Mouse (Mus musculus): Measurements from ENCODE around the gene Aqp7.
"Not testable (repeated sequence)": the region's sequence is repeated elsewhere in the genome, so short reads cannot be mapped to it uniquely, and the experiment has no call there.

Gene Aqp7

DNA sequence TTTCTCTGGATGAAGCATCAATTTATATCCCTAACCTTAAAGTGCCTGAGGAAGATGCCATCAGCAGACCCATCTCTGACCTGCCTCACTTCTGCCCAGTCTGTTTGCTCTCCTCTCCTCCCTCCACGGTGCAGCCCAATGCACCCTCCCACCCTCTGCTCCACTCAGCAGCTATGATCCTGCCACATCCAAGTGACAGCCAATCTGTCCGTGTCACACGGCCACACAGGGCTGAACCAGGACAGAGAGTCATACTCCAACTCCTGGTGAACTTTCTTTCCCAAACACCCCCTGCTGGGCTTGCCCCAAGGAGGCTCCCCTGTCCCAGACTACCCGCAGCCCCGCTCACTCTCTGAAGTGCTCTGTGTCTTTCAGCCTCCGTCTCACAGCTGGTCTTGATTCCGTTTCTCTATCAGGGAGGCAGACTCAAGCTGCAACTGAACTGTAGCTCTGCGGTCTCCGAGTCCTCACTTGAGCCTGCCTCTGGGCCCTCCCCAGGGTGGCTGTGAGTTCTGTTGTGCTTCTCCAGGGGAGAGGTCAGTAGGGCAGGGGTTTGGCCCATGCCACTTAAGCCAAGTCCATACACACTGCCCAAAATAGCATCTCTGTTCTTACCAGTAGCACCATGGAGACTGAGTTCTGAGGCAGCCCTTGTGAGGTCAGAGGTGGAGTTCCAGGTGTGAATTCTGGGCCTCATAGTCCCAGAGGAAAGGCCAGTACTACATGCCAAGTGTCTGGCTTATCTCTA is at the start of gene Aqp7:
TSS of gene Aqp7 (minus strand) at position 616 of the 748 bp plus-strand sequence.
- DNase-seq (ENCODE audit: low read depth), result no peak

DNA sequence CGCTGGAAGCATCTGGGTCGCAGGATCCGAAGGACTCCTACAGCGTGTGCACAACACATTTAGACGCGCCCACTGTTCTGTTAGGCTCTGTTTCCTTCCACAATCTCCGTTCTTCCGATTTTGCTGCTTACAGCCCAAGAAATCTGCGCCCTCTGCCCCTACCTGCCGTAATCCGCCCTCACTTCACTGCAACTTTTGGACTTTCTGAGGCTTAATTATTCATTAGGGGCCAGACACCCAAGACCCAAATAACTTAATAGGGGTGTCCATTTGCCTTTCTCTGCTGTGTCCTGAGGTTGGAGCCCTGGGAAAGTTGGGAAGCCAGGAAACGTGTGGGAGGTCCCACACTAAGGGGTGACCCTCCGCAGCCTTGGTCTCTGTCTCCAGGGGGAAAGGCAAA is 49.4 kb upstream of the Aqp7 start:
- DNase-seq (ENCODE audit: low read depth), result no peak

DNA sequence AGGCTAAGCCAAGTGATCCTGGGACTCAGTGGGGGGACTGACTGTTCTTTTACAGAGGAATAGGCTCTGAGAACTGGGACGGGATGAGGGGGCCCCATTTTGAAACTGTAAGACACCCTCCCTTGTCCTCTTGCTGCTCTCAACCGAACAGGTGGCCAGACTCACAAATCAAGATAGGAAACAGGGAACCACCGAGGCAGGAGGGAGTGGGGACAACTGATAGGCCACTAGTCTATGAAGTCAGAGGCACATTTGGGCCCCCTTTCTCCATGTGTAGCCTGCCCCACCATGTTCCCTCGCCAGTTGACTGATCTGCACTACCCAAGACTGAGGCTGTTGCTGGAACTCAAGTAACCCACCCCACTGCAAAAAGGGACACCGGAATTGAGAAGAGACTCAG is 48.9 kb upstream of the Aqp7 start:
- DNase-seq (ENCODE audit: low read depth), result peak; percentile 67

DNA sequence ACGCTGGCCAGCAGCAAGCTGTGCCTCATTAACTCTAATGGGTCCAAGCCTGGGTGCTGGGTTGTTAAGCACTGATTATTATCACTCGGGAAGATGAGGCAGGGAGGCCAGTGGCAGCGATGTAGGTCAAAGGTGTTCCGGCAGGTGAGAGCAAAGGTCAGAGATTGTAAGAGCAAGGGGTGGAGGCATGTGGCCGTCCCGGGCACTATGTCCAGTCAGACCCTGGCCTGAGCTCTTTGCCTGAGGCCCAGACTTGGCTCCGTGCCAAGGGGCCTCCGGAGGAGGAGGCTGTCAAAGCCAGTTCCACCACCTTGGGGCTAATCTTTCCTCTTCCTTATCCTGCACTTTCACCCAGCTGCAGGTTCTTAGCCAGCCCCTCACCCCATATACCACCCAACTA is 48.2 kb upstream of the Aqp7 start:
- no peak for DNase-seq (ENCODE audit: low read depth)

DNA sequence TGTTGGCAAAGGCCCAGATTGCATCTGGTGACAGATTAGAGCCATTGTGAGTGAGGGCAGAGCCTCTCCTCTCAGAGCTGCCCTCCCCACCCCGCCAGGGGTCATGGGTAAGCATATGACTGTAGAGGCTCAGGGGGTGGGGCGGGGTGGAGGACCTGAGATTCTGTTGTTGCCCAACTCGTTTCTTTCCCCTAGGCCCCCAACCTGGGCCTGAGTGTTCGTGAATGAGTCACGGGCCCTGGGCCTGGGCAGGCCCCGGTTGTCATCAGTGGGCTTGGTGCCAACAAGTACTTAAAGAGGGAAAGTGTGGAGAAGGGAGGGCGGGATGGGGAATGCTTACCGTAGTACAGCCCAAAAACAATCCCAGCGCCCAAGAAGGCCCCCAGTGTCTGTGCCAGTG is 46.4 kb upstream of the Aqp7 start:
- no peak for DNase-seq (ENCODE audit: low read depth)

DNA sequence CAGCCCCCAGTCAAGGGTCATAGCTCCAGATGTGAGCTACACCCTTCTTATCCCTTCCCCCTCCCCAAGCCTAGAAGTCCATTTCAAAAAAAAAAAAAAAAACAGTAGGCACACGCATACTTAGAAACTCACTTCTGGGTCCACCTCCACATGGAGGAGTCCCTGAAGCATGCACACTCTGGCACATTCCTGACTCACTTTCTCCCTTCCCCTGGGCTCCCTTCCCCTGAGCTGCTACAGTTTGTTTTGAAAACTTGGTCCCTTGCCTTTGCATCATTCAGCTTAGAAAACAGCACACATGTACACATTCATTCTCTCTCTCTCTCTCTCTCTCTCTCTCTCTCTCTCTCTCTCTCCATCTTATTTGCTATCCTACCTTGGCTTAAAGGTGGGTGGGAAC is 45.0 kb upstream of the Aqp7 start:
- no peak for DNase-seq (ENCODE audit: low read depth)

DNA sequence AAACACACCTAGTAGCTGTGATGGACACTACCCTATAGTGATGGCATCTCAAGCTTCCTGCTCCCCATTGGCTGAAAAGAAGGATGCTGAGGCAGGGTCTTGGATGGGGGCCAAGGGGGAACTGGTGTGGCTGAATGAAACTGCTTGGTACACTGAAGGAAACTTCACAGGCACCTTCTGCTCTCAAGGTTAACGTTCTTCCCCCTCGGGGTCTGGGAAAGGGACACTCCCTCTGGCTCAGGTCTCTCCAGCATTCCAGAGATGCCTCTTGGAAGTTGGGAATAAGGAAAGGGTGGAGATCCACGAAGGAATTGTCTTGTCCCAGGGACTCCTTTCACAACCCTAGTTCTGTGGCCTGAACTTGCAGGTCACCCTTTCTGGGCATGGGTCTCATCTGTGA is 43.5 kb upstream of the Aqp7 start:
- no peak for DNase-seq (ENCODE audit: low read depth)

DNA sequence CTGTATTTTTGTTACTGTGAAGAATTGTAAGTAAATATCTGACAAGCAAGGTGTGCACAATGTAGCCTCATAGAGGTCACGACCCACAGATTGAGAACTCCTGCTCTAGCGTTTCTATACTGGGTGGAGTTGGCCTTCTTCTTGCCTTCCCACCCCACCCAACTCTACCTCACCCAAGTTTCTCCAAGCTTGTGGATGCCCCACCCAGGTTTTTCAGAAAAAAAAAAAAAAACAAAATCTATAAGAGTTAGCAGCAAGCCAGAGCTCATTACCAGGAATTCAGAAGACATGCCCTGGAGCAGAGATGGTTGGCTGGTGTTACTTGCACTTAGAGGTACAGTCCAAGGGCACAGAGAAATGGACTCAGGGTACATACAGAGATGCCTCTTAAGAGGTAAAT is 41.8 kb upstream of the Aqp7 start:
- DNase-seq (ENCODE audit: low read depth), result peak; percentile 58

DNA sequence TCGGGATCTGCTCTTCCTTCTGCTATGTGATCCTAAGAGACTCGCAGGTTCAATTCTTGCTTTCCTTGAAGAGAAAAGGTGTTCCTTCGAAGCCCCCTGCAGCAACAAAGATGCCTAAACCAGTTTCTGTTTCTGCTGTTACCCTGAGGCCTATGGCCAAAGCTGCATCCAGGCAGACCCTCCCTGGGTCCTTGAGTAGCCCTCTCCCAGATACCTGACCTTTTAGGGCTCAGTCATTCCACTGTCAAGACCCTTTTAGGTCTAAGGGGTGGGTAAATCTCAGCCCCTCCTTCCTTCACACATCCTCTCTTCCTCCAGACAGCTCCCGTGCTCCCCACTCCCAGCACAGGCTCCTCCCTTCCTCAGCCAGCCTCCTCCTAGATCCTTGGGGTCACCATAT is 41.2 kb upstream of the Aqp7 start:
- no peak for DNase-seq (ENCODE audit: low read depth)

DNA sequence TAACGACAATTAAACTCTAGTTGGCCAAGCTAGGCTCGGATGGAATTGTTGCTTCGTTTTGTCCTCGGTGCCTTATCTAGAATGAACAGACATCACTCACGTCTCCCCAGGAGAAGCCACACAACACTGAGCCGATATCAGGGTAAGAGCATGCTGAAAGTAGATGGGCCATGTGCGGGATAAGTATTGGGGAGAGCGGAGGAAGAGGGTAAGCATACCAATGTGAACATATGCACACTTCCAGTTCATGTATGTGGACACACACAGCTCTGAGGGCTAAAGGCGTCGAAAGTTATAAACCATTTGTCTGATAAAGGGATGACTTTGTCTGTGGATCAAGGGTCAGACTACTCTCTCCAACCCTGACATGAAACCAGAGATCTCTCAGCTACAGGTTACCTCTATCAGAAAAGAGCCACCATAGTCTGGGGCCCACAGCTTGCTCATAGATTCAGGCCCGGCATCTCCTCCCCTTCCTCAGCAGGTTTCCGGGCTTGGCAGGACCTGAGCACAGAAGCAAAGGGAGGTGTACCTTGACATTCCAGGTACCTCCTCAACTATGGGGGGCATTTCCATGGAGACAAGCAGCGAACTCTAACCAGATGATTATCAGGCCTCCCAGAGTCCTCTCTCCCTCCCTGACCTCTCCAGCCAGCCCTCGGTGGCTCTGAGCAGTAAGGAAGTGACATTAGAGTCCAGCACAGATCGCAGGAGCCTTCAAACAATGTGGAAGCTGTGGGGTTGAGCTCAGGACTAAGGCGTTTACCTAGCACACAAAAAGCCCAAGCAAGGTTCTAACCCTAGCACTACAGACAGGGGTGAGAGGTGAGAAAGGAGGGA is 39.7 kb upstream of the Aqp7 start:
- peak; percentile 85 for DNase-seq (ENCODE audit: low read depth)

DNA sequence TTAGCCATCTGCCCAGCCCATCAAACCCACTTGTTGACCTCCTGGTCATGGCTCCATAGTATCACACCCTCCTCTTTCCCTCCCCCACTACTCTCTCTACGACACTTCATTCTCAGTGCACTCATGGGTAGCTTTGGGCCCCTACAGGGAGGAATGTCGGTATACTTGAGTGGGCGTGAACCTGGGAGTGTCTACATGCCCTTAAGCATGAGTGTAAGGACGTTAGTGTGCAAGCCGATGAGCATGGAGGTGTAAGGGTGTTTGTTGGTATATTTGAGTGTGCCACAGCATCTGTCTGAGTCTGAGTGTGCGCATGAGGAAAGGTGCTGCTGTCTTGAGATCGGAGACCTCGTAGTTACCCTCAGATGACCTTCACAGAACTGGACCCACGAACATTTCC is 39.0 kb upstream of the Aqp7 start:
- DNase-seq (ENCODE audit: low read depth), result no peak

DNA sequence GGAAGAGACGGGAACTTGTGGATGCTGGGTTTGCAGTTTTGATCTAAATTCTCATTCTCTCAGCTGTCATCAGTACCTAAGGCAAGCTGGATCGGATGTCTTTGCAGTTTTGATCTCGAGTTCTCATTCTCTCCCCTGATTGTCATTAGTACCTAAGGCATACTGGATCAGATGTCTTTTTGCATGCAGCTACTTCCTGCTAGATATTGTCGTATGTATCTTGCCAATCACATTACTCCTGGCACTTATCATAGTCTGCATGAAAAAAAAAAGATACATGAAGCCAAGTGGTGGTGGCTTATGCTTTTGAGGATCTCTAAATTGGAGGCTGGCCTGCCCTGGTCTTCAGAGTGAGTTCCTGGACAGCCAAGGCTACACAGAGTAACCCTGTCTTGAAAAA is 36.9 kb upstream of the Aqp7 start:
- DNase-seq (ENCODE audit: low read depth), result no peak

DNA sequence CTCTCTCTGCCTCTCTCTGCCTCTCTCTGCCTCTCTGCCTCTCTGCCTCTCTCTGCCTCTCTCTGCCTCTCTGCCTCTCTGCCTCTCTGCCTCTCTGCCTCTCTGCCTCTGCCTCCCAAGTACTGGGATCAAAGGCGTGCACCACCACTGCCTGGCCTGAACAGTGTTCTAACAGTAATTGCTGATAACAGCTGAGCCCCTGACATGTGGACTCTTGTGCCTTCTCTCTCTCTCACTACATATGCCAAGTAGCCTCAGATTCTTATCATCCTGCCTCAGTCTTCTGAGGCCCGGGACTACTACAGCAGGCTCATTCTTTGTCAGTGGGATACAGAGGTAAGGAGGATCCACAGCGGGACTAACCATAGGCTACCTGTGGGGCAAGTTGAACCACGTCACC is 34.9 kb upstream of the Aqp7 start:
- not testable (repeated sequence) for DNase-seq (ENCODE audit: low read depth)

DNA sequence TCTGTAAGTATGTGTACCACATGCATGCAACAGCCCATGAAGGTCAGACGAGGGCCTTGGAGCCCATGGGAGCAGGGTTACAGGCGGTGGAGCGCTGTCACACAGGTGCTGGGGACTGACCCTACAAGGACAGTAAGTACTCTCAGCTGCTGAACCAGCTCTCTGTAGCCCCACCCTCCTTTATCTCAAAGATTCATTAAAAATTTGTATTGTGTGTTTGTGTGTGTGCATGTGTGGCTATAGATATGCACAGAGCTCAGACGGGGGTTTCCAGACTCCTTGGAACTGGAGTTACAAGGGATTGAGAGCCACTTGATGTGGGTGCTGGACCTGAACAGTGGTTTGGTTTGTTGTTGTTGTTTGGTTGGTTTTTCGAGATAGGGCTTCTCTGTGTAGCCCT is 33.8 kb upstream of the Aqp7 start:
- DNase-seq (ENCODE audit: low read depth), result peak; percentile 74

DNA sequence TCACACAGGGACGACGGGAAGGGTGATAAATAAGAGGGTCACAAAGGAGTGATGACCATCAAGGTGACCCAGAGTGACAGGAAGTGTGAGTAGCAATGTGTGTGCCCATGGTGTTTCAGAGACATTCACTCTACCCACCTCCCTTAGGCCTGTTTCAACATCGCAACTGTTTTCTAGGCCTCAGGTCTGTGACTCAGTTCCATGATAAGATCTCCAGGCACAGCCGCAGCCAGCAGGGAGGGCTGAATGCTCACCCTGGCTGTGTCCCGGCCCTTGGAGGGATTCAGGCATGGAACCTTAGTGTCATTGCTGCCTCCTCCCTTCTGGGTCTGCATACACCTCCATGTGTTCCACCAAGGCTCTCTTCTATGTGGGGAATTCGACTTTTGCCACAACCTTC is 30.8 kb upstream of the Aqp7 start:
- DNase-seq (ENCODE audit: low read depth), result no peak

DNA sequence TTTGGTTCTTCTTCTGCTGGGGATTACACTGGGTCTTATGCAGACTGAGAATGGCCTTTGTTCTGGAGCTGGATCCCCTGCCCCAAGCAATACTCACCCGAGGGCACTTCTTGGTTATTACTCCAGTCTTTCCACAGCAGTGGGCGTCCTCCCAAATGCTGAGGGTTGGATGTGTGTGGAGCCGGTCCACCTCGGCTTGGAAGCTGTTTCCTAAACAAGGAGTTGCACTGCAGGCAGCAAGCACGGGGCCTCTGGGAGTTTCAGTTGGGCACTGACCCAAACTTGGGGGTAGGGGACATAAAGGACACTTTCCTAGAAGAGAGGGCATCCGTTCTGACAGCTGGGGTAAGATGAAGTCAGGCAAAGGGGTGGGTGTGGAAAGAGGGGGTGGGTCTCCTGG is 26.5 kb upstream of the Aqp7 start:
- no peak for DNase-seq (ENCODE audit: low read depth)

DNA sequence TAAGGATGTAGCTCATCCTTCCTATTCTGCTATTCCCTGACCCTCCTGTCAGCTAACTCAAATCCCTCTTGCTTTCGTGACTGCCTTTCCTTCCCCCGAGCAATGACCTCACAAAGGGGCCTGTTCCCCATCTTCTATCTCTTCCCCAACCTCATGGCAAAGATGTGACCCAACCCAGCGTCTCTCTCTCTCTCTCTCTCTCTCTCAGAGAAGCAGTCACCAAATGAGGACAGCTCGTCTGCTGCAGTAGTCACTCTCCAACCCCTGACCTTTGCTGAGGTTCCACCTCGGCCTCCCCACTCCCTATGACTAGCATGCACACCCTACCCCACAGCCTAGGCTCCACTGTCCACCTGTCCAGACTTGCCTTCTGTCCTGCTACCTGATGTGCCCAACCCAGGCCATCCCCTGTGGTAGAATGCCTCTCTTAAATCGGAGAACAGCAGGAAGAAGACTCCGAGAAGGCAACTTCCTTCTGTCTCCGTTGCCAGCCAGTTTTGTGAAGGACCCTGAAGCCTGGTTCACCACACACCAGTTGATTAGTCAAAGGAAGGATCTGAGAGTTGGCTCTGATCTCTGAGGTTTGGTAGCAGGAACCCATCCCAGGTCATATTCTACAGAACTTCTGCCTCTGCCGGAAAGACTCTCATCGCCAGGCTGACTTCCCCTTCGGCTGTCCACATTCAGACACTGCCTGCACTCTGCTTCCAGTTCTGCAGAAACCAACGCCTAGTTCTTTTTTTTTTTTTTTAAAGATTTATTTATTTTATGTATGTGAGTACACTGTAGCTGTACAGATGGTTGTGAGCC is 25.3 kb upstream of the Aqp7 start:
- DNase-seq (ENCODE audit: low read depth), result no peak

DNA sequence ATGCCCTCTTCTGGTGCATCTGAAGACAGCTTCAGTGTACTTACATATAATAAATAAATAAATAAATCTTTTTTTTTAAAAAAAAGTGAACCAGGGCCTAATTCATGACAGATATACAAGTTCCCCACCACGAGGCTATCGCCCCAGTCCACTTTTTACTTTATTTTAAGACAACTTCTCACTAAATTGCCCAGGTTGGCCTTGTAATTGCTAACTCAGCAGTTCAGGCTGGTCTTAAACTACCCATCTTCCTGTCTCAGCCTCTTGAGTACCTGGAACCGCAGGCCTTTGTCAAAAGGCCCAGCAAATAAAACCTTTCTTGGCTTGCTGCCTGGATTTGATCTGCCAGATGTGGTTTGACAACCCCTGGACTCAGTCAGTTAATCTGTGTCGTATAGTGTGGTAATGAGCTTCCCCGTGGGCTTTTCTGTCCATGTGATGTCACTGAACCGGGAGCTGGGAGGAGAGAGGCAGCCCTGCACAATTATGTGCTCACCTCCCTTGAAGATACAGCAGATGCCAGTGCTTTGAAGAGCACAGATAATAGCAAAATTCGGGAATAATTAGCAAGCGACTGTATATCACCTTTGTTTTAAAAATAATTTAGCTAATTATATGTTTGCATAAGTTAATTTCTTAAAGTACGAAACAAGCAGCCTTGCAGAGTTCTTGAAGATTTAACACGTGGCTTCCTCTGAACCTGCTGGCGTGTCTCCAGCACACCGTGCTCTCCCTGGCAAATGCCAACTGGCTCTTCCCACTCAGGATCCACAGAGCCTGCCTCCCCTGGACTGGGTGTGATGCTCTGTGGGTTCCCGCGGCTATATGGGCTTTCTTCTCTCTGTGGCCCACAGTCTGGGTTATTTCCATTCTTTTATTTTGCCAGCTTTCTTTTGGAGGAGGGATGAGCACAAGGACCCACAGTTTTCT is 23.8 kb upstream of the Aqp7 start:
- DNase-seq (ENCODE audit: low read depth), result no peak

DNA sequence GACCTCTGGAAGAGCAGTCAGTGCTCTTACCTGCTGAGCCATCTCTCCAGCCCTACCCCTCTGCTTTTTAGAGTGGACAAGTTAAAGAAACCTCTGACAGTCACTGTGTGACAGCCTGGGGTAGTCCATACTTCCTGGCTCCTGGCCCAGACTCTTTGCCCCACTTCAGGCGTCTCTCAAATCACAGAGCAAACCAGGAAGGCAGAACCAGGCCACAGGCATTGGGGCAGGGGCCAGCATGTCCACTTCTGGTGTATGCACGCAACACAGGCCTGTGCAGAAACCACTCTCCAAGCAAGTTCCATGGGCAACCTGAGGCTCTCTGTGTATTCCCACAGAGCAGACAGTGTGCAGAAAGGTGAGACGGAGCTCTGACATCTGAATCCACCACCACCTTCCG is 17.3 kb upstream of the Aqp7 start:
- no peak for DNase-seq (ENCODE audit: low read depth)

DNA sequence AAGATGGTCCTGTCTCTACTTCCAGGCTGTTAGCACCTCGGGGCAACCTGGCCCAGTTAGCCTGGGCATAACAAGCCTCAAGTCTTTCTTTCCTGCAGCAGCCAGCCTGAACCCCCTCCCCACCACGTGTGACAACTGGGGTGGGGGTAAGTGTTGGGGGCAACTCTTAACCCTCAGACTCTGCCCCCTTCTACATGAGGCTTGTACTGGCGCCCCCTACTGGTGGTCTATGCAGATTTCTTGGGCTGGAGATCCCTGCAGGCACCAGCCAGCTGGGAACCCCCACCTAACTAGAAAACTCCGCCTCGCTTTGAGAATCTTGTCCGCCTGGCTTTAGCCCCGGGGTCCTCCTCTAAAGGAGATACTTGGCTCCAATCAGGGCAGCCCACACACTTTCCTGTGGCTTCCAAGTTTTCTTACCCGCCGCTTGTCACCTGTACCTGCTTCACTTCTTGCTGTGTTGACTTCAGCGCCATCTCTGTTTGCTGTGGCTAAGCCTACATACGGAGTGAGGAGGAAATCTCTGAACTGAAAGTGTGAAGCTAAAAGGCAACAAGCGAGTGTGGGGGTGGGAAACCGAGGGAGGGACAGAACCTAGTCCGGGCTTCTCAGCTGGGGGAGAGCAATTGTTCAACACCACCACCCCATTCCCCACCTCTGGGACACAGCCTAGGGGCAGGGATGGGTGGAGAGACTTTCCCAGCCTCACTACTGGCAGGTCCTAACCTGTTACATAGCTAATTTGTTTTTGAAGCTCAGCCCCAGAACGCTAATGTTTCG is 16.1 kb upstream of the Aqp7 start:
- DNase-seq (ENCODE audit: low read depth), result peak; percentile 44

DNA sequence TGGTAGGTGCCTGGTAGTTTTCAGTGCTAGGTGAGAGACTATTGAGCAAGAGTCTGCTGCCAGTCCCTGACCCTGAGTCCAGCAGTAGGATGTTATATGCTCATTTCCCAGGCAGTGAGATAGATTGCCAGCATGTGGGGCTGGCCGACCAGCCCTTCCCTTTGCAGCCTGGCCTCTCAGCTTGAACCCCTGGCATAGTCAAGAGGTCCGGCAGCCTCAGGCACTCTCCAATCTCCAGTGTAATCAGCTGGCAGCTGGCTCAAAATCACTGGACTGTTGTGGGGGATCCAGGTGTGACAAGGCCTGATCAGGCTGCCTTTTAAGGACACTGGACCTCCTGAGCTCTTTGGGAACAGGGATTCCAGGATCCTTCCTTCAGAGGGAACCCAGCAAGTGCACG is 15.4 kb upstream of the Aqp7 start:
- no peak for DNase-seq (ENCODE audit: low read depth)
